Mouse (Mus musculus) limb, embryonic 13.5 days (tissue): ENCODE measurements at regions not wholly inside any gene's neighbourhood (a gene's known extent, or its start where the extent isn't known, plus 50 kb on each side); places are given as distances from the start of the nearest gene placed in this dataset.
A peak's percentile ranks its signal among the peaks of the same experiment; 100 is the strongest.

Experiments used
- ATAC-seq: fragments of 200-750 bp; cut with Nextera tagmentation; 2 replicates; pipeline ENCODE4 v1.8.0; 2017; ENCODE audit warnings: low read depth, moderate number of reproducible peaks, moderate TSS enrichment; ENCODE audit not compliant: low FRiP score
- H3K27ac ChIP-seq: fragments of 300-500 bp; sonication (generic); 2 replicates; pipeline ENCODE4 v1.5.1; 2015; ENCODE audit warnings: inconsistent platforms, mild to moderate bottlenecking, moderate library complexity
- H3K27me3 ChIP-seq: fragments of 300-500 bp; sonication (generic); 2 replicates; pipeline ENCODE4 v1.6.1; 2015; ENCODE audit warnings: mild to moderate bottlenecking, inconsistent platforms
- H3K36me3 ChIP-seq: fragments of 300-500 bp; sonication (generic); 2 replicates; pipeline ENCODE4 v1.6.1; 2015; ENCODE audit warnings: inconsistent platforms, mild to moderate bottlenecking, moderate library complexity
- H3K4me1 ChIP-seq: fragments of 300-500 bp; sonication (generic); 2 replicates; pipeline ENCODE4 v1.6.1; 2015; ENCODE audit warnings: inconsistent platforms
- H3K4me2 ChIP-seq: fragments of 300-500 bp; sonication (generic); replicated peaks from 2 replicates; pipeline ENCODE4 v1.6.1; 2015; ENCODE audit warnings: inconsistent platforms, mild to moderate bottlenecking, moderate library complexity
- H3K4me3 ChIP-seq: fragments of 300-500 bp; sonication (generic); 2 replicates; pipeline ENCODE4 v1.5.1; 2015; ENCODE audit warnings: moderate library complexity, mild to moderate bottlenecking, inconsistent platforms
- H3K9ac ChIP-seq: fragments of 300-500 bp; sonication (generic); 2 replicates; pipeline ENCODE4 v1.6.1; 2015; ENCODE audit warnings: mild to moderate bottlenecking, inconsistent platforms
- H3K9me3 ChIP-seq: fragments of 300-500 bp; sonication (generic); 2 replicates; pipeline ENCODE4 v1.6.1; 2016; ENCODE audit warnings: inconsistent platforms
- WGBS: fragments of 180-500 bp; shearing (Covaris S2); methylation state at CpG from one replicate; pipeline ENCODE4 v1.1.7; 2015; 5-methylcytosine and 5-hydroxymethylcytosine counted together

- Histone ChIP-seq H3K36me3 (no peaks in the 10 kb centered on the region), H3K4me1 (no peaks in the 10 kb centered on the region), H3K9me3 (no peaks in the 10 kb centered on the region), H3K27me3 (no peaks in the 10 kb centered on the region), H3K27ac (no peak overlapping the region), H3K4me2 (no peak overlapping the region), H3K9ac (no peak overlapping the region), H3K4me3 (no peak overlapping the region)
- ATAC-seq = no peak; the same call in 1 of the 2 replicates
- 26% methylated on average over 3 of the region's 3 CpGs for WGBS
These were observed 761.3 kb downstream of the Flrt2 start for GRCm38 (mm10) chr12:96453374-96453773.

GRCm38 (mm10) chr12:96476344-96476743 is 784.3 kb downstream of the Flrt2 start:
- H3K4me2 ChIP-seq = no peak overlapping the region
- no peaks in the 10 kb centered on the region for H3K9me3 ChIP-seq
- WGBS = 67% methylated on average over 3 of the region's 3 CpGs
- H3K9ac ChIP-seq = no peak overlapping the region
- H3K4me1 ChIP-seq = no peaks in the 10 kb centered on the region
- no peak overlapping the region for H3K27ac ChIP-seq
- no peak for ATAC-seq
- no peaks in the 10 kb centered on the region for H3K36me3 ChIP-seq
- no peaks in the 10 kb centered on the region for H3K27me3 ChIP-seq
- no peak overlapping the region for H3K4me3 ChIP-seq

- no peaks in the 10 kb centered on the region for H3K9me3 ChIP-seq
- no peak overlapping the region for H3K4me3 ChIP-seq
- H3K4me2 ChIP-seq = no peak overlapping the region
- no peak overlapping the region for H3K9ac ChIP-seq
- no peaks in the 10 kb centered on the region for H3K27me3 ChIP-seq
- no peaks in the 10 kb centered on the region for H3K36me3 ChIP-seq
- no peaks in the 10 kb centered on the region for H3K4me1 ChIP-seq
- ATAC-seq = no peak
- H3K27ac ChIP-seq = no peak overlapping the region
- WGBS = 58% methylated on average over 1 of the region's 1 CpGs
These were observed 796.5 kb downstream of the Flrt2 start for GRCm38 (mm10) chr12:96488448-96488960.

- no peak for ATAC-seq
- H3K9me3 ChIP-seq = no peaks in the 10 kb centered on the region
- WGBS = 95% methylated on average over 1 of the region's 1 CpGs
- no peaks in the 10 kb centered on the region for H3K27me3 ChIP-seq
- H3K4me2 ChIP-seq = no peak overlapping the region
- H3K9ac ChIP-seq = no peak overlapping the region
- no peak overlapping the region for H3K4me3 ChIP-seq
- no peaks in the 10 kb centered on the region for H3K4me1 ChIP-seq
- no peak overlapping the region for H3K27ac ChIP-seq
- no peaks in the 10 kb centered on the region for H3K36me3 ChIP-seq
These were observed 817.6 kb downstream of the Flrt2 start for GRCm38 (mm10) chr12:96509658-96510057.

- ATAC-seq = no peak
- no peaks in the 10 kb centered on the region for H3K4me1 ChIP-seq
- 75% methylated on average over 1 of the region's 1 CpGs for WGBS
These were observed 866.8 kb downstream of the Flrt2 start for GRCm38 (mm10) chr12:96558824-96559223.

GRCm38 (mm10) chr12:96594845-96595244 is 902.8 kb downstream of the Flrt2 start:
- Histone ChIP-seq H3K4me2 (no peak overlapping the region), H3K9ac (no peak overlapping the region), H3K36me3 (no peaks in the 10 kb centered on the region), H3K27ac (no peak overlapping the region), H3K4me3 (no peak overlapping the region), H3K4me1 (0 out of 2 replicates have a peak, but pooled peaks cover 2% of the 10 kb centered on the region), H3K27me3 (no peaks in the 10 kb centered on the region), H3K9me3 (peaks cover 4% of the 10 kb centered on the region; the same call in 1 of the 2 replicates)
- ATAC-seq = peak; percentile 61; the same call in 1 of the 2 replicates
- WGBS = 42% methylated on average over 3 of the region's 3 CpGs

More at GRCm38 (mm10) chr12:96558824-96559223, 866.8 kb downstream of the Flrt2 start:
- no peak overlapping the region for H3K4me3 ChIP-seq
- H3K27me3 ChIP-seq = no peaks in the 10 kb centered on the region
- H3K9me3 ChIP-seq = no peaks in the 10 kb centered on the region
- no peak overlapping the region for H3K4me2 ChIP-seq
- no peak overlapping the region for H3K27ac ChIP-seq
- no peaks in the 10 kb centered on the region for H3K36me3 ChIP-seq
- no peak overlapping the region for H3K9ac ChIP-seq

GRCm38 (mm10) chr12:96615134-96615533 is 923.1 kb downstream of the Flrt2 start:
- H3K9ac ChIP-seq = no peak overlapping the region

GRCm38 (mm10) chr12:96615850-96616249 is 923.8 kb downstream of the Flrt2 start:
- no peak overlapping the region for H3K9ac ChIP-seq
- H3K4me2 ChIP-seq = no peak overlapping the region
- no peaks in the 10 kb centered on the region for H3K36me3 ChIP-seq
- H3K9me3 ChIP-seq = no peaks in the 10 kb centered on the region
- no peaks in the 10 kb centered on the region for H3K4me1 ChIP-seq
- H3K27me3 ChIP-seq = no peaks in the 10 kb centered on the region
- no peak overlapping the region for H3K4me3 ChIP-seq
- 80% methylated on average over 4 of the region's 4 CpGs for WGBS
- no peak overlapping the region for H3K27ac ChIP-seq
- ATAC-seq = no peak

More at GRCm38 (mm10) chr12:96615134-96615533, 923.1 kb downstream of the Flrt2 start:
- Histone ChIP-seq H3K4me2 (no peak overlapping the region), H3K27ac (no peak overlapping the region), H3K9me3 (no peaks in the 10 kb centered on the region), H3K36me3 (no peaks in the 10 kb centered on the region), H3K4me3 (no peak overlapping the region), H3K4me1 (no peaks in the 10 kb centered on the region), H3K27me3 (no peaks in the 10 kb centered on the region)
- ATAC-seq = no peak
- WGBS = 77% methylated on average over 2 of the region's 2 CpGs

GRCm38 (mm10) chr12:96617226-96617625 is 925.2 kb downstream of the Flrt2 start:
- no peak overlapping the region for H3K4me3 ChIP-seq
- no peak overlapping the region for H3K27ac ChIP-seq
- H3K36me3 ChIP-seq = no peaks in the 10 kb centered on the region
- no peaks in the 10 kb centered on the region for H3K4me1 ChIP-seq
- H3K27me3 ChIP-seq = no peaks in the 10 kb centered on the region
- H3K9me3 ChIP-seq = no peaks in the 10 kb centered on the region
- H3K4me2 ChIP-seq = no peak overlapping the region
- no peak for ATAC-seq
- 91% methylated on average over 2 of the region's 2 CpGs for WGBS
- H3K9ac ChIP-seq = no peak overlapping the region
